Mouse (Mus musculus) intestine, embryonic 14.5 days (tissue): ENCODE measurements around the gene Tubgcp6. TPM values are rescaled to one million over a fixed set of nuclear protein-coding genes. Genes with fewer than 3 reads are reported as not detected.

Experiments used
- ATAC-seq: fragments of 200-750 bp; cut with Nextera tagmentation; replicated peaks from 2 replicates; pipeline ENCODE4 v1.8.0; 2017; ENCODE audit warnings: low read depth, moderate number of reproducible peaks, moderate TSS enrichment, moderate library complexity; ENCODE audit not compliant: low FRiP score, low TSS enrichment
- DNase-seq: peaks from one replicate; pipeline ENCODE4 v3.0.0-alpha.2; 2018; ENCODE audit warnings: low spot score
- H3K27ac ChIP-seq: fragments of 300-500 bp; sonication (generic); 2 replicates; pipeline ENCODE4 v1.5.1; 2014; ENCODE audit warnings: low read depth, mild to moderate bottlenecking, control low read depth
- H3K27me3 ChIP-seq: fragments of 300-500 bp; sonication (generic); replicated peaks from 2 replicates; pipeline ENCODE4 v1.6.1; 2014; ENCODE audit warnings: low read length, control low read depth; ENCODE audit not compliant: control insufficient read depth, insufficient read depth
- H3K36me3 ChIP-seq: fragments of 300-500 bp; sonication (generic); 2 replicates; pipeline ENCODE4 v1.6.1; 2014; ENCODE audit warnings: low read length, control low read depth; ENCODE audit not compliant: control insufficient read depth, insufficient read depth
- H3K4me1 ChIP-seq: fragments of 300-500 bp; sonication (generic); replicated peaks from 2 replicates; pipeline ENCODE4 v1.6.1; 2014; ENCODE audit warnings: low read length, control low read depth, mixed read lengths; ENCODE audit not compliant: control insufficient read depth, insufficient read depth
- H3K4me2 ChIP-seq: fragments of 300-500 bp; sonication (generic); 2 replicates; pipeline ENCODE4 v1.6.1; 2014; ENCODE audit warnings: low read length
- H3K4me3 ChIP-seq: fragments of 300-500 bp; sonication (generic); 2 replicates; pipeline ENCODE4 v1.5.1; 2014; ENCODE audit warnings: low read depth, low read length, control low read depth, mixed read lengths
- H3K9ac ChIP-seq: fragments of 300-500 bp; sonication (generic); 2 replicates; pipeline ENCODE4 v1.6.1; 2014; ENCODE audit warnings: mild to moderate bottlenecking, low read length
- H3K9me3 ChIP-seq: fragments of 300-500 bp; sonication (generic); 2 replicates; pipeline ENCODE4 v1.6.1; 2016; ENCODE audit warnings: low read length, control low read depth; ENCODE audit not compliant: control insufficient read depth
- WGBS: fragments of 180-500 bp; shearing (Covaris S2); extraction: QIAGEN DNeasy Blood & Tissue Kit; methylation state at CpG from one replicate; pipeline ENCODE4 v1.1.7; 2014; 5-methylcytosine and 5-hydroxymethylcytosine counted together
- polyA plus RNA-seq: library from polyadenylated mRNA; unstranded; fragments of >200 nt; fragmentation: Nextera tagmentation; extraction: Ambion mirVana; gene quantifications from 2 replicates; pipeline ENCODE4 v1.2.1, GENCODE M21; 2014

Tubgcp6 gene
- polyA plus RNA-seq, 1 experiment from 2014 or later: 16.0 TPM

DNA sequence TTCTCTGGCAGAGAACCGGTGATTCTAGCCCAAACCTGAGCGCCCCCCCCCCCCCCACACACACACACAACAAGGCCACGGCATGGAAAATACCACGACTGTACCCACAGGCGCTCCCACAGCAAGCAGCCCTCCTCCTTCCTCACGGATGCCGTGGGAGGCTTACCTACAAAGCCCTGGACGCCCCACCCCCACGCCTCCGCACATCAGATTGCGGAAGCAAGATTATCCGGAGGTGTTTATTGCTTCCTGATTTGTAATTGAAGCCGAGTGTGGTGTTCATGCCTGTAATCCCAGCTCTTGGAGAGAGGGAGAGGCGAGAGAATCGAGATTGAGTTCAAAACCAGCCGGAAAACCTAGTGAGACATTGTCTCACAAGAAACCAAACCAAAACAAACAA is 24.1 kb upstream of the Tubgcp6 start:
- DNase-seq: no peak
- H3K9ac ChIP-seq: no peak overlapping the region

DNA sequence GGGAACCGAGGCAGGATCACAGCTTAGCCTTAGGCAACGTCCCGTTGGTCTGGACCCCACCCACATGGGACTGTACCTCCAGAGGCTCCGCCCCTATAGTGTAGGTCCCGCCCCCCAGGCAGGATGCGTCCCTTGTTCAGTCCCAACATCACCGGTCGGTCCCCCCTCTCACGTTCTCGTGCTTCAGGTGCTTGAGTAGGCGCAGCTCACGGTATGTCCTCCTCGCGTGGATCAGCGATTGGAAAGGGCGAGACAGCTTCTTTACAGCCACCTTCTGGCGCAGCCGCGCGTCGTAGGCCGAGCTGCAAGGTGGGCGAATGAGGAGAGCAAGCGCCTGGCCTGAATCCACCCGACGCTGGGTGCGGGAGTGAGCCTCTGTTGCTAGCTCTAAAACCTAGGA is 23.6 kb upstream of the Tubgcp6 start:
- H3K4me3 ChIP-seq: peak overlapping the region; percentile 25
- no peaks in the 10 kb centered on the region for H3K9me3 ChIP-seq
- H3K4me2 ChIP-seq: peak overlapping the region; percentile 47
- H3K27ac ChIP-seq: no peak overlapping the region
- ATAC-seq: peak; percentile 44; the same call in 1 of the 2 replicates
- 2% methylated on average over 27 of the region's 27 CpGs for WGBS
- DNase-seq: peak; percentile 69
- H3K4me1 ChIP-seq: peaks cover 11% of the 10 kb centered on the region
- H3K9ac ChIP-seq: no peak overlapping the region
- H3K36me3 ChIP-seq: no peaks in the 10 kb centered on the region
- peaks cover 57% of the 10 kb centered on the region for H3K27me3 ChIP-seq

More for the DNA sequence above, 24.1 kb upstream of the Tubgcp6 start:
- ATAC-seq: no peak
- Histone ChIP-seq H3K4me2 (peak overlapping the region; percentile 47), H3K4me1 (peaks cover 11% of the 10 kb centered on the region), H3K27me3 (peaks cover 53% of the 10 kb centered on the region), H3K27ac (no peak overlapping the region), H3K9me3 (no peaks in the 10 kb centered on the region), H3K36me3 (no peaks in the 10 kb centered on the region), H3K4me3 (peak overlapping the region; percentile 25)
- WGBS: 10% methylated on average over 16 of the region's 16 CpGs

DNA sequence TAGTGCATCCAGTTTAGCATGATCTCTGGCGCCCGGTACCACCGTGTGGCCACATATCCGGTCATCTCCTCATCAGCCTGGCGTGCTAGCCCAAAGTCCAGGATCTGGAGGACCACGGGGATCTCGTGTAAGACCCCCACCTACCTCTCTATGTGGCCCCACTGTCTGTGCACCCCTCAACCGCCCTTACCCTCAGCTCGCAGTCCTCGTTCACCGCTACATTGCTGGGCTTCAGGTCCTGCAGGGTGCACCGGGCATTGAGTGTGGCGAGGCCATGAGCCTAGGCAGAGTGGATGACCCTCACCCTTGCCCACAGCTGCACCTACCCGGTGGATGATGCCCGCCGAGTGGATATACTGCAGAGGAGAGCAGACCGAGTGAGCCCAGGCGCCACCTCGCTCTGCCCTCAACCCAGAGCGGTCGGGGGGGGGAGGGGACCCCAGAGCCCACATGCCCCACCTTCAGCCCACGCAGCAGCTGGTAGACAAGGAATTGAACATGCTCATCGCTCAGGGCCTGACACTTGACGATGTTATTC is 23.0 kb upstream of the Tubgcp6 start:
- H3K4me3 ChIP-seq: no peak overlapping the region

GRCm38 (mm10) chr15:89144965-89145364 is 22.1 kb upstream of the Tubgcp6 start:
- peaks cover 73% of the 10 kb centered on the region for H3K27me3 ChIP-seq
- no peak for ATAC-seq
- 82% methylated on average over 11 of the region's 11 CpGs for WGBS

More for the DNA sequence above, 23.0 kb upstream of the Tubgcp6 start:
- peaks cover 63% of the 10 kb centered on the region for H3K27me3 ChIP-seq
- WGBS: 70% methylated on average over 24 of the region's 24 CpGs
- H3K27ac ChIP-seq: no peak overlapping the region
- H3K36me3 ChIP-seq: no peaks in the 10 kb centered on the region
- H3K9ac ChIP-seq: no peak overlapping the region
- H3K9me3 ChIP-seq: no peaks in the 10 kb centered on the region
- H3K4me1 ChIP-seq: peaks cover 11% of the 10 kb centered on the region
- no peak overlapping the region for H3K4me2 ChIP-seq
- no peak for ATAC-seq
- no peak for DNase-seq

DNA sequence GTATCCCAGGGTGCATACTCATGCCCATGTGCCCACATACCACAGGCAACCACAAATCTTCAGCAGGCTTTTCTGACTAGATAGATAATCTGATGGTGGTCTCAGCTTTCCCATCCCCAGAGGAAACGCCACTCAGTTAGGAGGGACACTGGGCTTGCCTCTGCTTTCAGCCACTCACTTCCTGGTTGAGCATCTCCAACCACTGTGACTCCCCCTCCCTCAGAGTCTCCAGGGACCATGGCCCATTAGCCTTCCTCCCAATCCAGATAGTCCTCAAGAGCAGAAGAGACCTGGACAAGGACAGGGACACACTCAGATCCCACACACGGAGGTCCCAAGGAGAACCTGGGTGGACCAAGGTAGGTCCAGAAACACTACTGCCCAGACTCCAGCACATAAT is 20.2 kb upstream of the Tubgcp6 start:
- Histone ChIP-seq H3K36me3 (no peaks in the 10 kb centered on the region), H3K4me3 (no peak overlapping the region), H3K4me2 (no peak overlapping the region), H3K9me3 (no peaks in the 10 kb centered on the region), H3K27me3 (peaks cover 79% of the 10 kb centered on the region), H3K27ac (no peak overlapping the region), H3K9ac (no peak overlapping the region), H3K4me1 (peaks cover 15% of the 10 kb centered on the region)
- ATAC-seq: no peak
- WGBS: 74% methylated on average over 2 of the region's 2 CpGs
- no peak for DNase-seq

More at GRCm38 (mm10) chr15:89144965-89145364, 22.1 kb upstream of the Tubgcp6 start:
- DNase-seq: no peak
- Histone ChIP-seq H3K9ac (no peak overlapping the region), H3K4me2 (no peak overlapping the region), H3K36me3 (no peaks in the 10 kb centered on the region), H3K4me3 (no peak overlapping the region), H3K4me1 (peaks cover 17% of the 10 kb centered on the region), H3K9me3 (no peaks in the 10 kb centered on the region), H3K27ac (no peak overlapping the region)

DNA sequence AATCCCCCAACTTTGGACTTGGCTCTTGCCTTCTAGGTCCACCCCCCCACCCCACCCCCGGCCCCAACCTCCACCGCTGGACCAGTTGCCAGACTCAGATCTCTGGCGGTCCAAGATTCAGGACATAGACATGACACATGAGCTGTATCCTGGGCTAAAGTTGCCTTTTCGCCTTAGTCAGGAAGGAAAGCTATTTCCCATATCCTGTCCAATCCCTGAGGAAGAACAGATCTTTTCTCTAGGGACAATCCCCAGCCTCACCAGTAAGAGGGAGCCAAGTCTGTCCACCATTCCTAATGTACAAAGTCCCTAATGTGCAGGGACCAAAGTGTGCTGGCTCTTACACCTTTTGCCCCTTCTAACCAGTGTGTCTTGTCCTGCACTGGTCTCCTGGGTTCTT is 19.0 kb upstream of the Tubgcp6 start:
- Histone ChIP-seq H3K27me3 (peaks cover 66% of the 10 kb centered on the region), H3K9ac (no peak overlapping the region), H3K4me1 (peaks cover 15% of the 10 kb centered on the region), H3K4me2 (no peak overlapping the region), H3K27ac (no peak overlapping the region), H3K4me3 (no peak overlapping the region), H3K9me3 (no peaks in the 10 kb centered on the region), H3K36me3 (no peaks in the 10 kb centered on the region)
- ATAC-seq: no peak
- 42% methylated on average over 4 of the region's 4 CpGs for WGBS
- no peak for DNase-seq

DNA sequence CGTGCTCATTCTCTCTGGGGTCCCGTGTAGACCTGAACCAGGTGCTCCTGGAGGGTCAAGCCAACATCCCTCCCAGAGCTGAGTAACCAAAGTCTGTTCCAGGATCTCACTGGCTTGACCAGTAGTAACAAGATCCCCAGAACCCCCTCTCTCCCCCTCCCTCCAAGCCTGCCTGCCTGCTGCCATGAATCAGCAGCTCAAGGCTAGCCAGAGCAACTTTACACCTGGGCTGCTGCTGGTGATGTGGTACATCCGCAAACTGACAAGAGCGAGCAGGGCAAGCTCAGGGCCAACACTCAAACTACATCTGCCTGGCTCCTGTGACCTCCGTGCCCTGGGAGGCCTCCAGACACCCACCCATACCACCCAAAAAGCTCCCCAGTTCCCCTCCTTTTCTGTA is 18.5 kb upstream of the Tubgcp6 start:
- H3K27me3 ChIP-seq: peaks cover 62% of the 10 kb centered on the region

DNA sequence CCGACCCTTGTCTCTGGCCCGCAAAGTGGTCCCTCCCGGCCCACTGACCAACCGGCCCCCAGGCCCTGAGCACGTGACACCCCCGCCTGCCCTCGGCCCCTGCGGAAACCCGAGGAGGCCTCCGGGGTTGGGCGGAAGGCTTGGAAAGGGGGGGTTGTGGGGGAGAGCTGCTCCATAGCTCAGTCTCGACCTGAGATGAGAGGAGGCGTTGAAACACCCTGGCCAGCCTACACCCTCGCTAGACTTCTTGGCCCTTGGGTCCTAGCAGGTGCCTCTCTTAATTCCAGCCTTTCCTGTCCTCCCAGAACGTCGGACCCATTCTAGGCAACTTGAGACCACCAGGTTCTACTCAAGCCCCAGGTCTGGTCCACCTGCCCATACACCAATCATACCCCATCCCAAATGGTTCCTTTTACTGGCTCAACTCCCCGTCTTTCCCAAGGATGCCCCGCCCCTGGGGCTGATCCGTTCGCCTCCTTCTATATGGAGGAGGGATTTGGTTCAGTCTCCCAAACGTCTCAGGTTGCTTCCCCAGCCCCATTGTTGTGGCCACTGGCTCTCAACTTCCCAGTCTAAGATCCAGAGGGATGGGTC is 17.8 kb upstream of the Tubgcp6 start, which contains the start of gene Mapk12:
Gene Mapk12, minus strand, starts transcription at position 45 of the 594 bp plus-strand sequence.
- peak within 1 kb of the TSS; percentile 88 for H3K4me2 ChIP-seq
- DNase-seq (no peak), ATAC-seq (peak; percentile 51; the same call in 1 of the 2 replicates)
- H3K27me3 ChIP-seq: peaks cover 55% of the 10 kb centered on the region
- peaks cover 15% of the 10 kb centered on the region for H3K4me1 ChIP-seq
- peak within 1 kb of the TSS; percentile 32 for H3K9ac ChIP-seq
- H3K9me3 ChIP-seq: no peaks in the 10 kb centered on the region
- no peaks in the 10 kb centered on the region for H3K36me3 ChIP-seq
- H3K4me3 ChIP-seq: peak within 1 kb of the TSS; percentile 46
- no peak within 1 kb of the TSS for H3K27ac ChIP-seq
- 2% methylated on average over 21 of the region's 21 CpGs for WGBS

More for the DNA sequence above, 18.5 kb upstream of the Tubgcp6 start:
- H3K4me2 ChIP-seq: no peak overlapping the region
- H3K9ac ChIP-seq: no peak overlapping the region
- no peak for DNase-seq
- no peak overlapping the region for H3K27ac ChIP-seq
- H3K4me1 ChIP-seq: peaks cover 15% of the 10 kb centered on the region
- ATAC-seq: no peak
- 18% methylated on average over 5 of the region's 5 CpGs for WGBS
- no peaks in the 10 kb centered on the region for H3K9me3 ChIP-seq
- H3K4me3 ChIP-seq: no peak overlapping the region
- no peaks in the 10 kb centered on the region for H3K36me3 ChIP-seq
